Mouse (Mus musculus) v-Abl transformed pro-B cells (cell line): ENCODE results near the gene Plcb1.
"Not testable (repeated sequence)": the region's sequence is repeated elsewhere in the genome, so short reads cannot be mapped to it uniquely, and the experiment has no call there.

Experiments
- in situ Hi-C, 2 experiments: fragments of 400-800 bp; cut with MboI; formaldehyde crosslinking; loops; one replicate each; pipeline ENCODE4 v1.15.1; 2025; ENCODE audit not compliant: unreplicated experiment in 2 of 2

Gene Plcb1

DNA sequence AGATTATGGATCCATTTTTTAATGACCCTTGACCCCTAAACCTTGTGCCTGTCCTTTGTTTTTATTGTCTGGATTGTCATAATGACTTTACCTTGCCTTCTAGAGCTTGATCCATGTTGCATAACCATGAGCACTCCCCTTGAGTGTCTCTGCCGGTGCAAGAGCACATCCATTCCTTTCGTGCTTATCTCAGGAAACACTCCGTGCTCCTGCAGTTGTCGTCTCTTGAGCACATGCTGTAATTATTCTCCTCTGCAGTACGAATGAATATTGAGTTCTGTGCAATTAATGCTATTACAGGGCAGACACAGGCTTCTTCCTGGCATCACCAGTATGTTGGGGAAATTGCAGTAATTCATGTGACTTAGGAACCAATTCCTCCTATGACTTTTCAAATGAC lies 166.2 kb downstream of the Plcb1 start:
- in situ Hi-C loops, result no loop called here

- in situ Hi-C loops, result no loop called here
Observed at GRCm38 (mm10) chr2:134956436-134956835, 170.6 kb downstream of the Plcb1 start.

DNA sequence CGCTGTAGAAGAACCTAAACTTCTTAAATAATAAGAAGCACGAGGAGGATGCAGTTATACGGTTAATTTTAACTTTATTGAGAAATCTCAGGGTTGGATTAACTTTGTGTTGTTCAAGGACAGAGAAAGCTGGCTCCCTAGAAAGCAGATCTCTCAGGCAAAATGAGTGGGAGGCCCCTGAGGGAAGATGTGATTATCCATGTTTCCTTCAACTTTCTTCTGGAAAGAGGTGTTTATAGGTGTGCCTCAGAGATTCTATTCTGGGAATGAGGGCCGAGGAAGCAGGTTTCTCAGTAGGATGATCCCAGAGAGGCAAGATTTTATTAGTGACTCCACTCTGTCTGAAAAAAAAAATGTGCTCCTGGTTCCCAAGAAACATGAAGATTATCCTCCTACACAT lies 180.3 kb downstream of the Plcb1 start:
- in situ Hi-C loops, result no loop called here

DNA sequence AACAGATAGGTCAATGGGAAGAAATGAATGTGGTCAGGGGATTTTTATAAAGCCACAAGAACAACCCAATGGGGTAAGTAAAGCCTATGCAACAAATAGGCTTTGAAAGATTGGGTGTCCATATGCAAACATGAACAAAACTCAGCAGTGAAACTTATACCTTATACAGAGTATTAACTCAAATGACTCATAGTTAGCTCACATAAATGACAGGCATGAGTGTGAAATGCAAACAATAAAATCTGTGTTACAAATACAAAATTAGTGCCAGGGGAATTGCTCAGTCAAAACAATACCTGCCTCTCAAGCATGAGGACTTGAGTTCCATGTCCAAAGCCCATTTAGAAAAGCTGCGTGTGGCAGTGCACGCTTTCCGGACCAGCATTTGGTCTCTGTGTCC lies 182.5 kb downstream of the Plcb1 start:
- in situ Hi-C loops, result no loop called here

- in situ Hi-C loops, result no loop called here
Observed at GRCm38 (mm10) chr2:134972376-134972775, 186.5 kb downstream of the Plcb1 start.

GRCm38 (mm10) chr2:134974711-134975110 lies 188.8 kb downstream of the Plcb1 start:
- in situ Hi-C loops, result no loop called here

GRCm38 (mm10) chr2:134976796-134977330 lies 191.0 kb downstream of the Plcb1 start:
- in situ Hi-C loops, result no loop called here

DNA sequence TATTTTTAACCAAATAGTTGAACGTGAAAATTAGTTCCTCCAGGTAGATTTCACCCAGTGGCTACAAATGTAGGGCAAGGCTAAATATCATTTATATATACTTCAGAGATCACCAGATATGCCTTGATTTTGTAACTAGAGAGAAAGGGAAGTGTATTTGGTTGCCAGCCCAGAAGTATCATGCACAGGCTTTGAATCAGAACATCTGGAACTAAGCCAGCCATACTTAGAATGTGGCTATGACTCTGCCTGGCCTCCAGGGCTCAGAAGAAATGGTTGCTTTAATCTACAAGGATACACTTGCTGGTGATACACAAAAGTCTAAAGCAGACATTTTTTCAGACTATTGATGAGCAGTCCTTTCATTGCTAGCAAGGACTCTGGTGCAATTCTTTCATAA lies 191.8 kb downstream of the Plcb1 start:
- in situ Hi-C loops, result no loop called here

DNA sequence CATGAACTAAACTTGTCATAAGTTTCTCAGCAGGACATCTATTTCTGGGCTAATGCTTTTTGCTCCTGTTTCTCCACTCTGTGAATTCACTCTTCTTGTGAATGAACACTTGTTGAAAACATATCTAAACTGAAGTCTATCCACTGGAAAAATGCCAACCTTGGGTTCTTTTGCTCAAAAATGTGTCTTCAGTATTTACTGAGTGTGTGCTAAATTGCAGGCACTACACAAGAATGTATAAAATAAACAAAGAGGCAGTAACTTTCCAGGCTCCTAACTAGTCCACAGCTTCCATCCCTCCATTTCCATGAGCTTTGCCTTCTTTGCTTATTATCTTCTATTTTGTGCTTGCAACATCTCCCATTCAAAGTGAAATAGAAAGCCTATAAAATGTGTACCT lies 195.5 kb downstream of the Plcb1 start:
- in situ Hi-C loops, result no loop called here

GRCm38 (mm10) chr2:134984884-134985283 lies 199.0 kb downstream of the Plcb1 start:
- in situ Hi-C loops, result no loop called here

GRCm38 (mm10) chr2:134987978-134988377 lies 202.1 kb downstream of the Plcb1 start:
- in situ Hi-C loops, result no loop called here

DNA sequence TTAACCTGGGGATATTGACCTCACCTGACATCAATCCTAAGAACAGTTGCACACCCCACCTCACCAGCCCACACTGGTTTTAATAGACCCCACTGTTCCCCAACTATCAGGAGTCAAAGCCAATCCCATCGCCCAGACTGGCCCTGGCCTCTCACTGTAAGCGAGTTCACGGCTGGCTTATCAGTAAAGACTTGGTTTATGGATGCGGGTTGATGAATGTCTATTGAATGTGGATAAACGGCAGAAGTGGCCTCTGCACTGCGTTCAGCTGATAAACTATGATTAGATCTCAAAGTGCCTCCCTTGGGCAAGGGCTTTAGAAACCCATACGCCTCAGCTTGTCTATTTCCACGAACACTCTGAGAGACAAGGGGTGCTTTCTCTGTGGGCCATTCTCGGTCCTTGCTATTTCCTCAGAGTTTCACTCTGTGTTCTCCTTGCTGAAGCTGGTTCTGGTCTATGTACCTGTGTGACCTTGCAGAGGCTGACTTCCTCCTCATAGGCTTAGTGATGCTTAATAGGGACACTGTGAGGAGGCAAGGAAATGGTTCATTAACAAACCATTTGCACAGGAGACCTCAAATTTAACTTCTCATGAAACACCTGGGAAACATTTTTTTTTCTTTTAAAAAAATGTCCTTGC lies 203.9 kb downstream of the Plcb1 start:
- in situ Hi-C loops, result no loop called here

DNA sequence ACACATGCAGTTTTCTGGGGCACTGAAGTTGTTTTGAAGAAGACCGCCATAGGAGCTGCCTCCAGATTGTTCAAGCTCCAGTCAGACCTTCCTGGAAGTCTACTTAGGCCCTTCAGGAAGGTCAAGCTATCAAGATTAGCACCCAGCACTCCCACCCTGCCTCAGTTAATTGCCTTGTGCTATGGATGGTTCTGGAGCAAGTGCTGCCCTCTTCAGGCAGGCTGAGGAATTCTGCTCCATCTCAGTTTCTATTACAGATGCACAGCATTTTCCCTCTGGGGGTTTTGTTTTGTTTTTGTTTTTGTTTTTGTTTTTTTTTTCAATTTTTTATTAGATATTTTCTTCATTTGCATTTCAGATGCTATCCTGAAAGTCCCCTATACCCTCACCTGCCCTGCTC lies 221.3 kb downstream of the Plcb1 start:
- in situ Hi-C loops, result no loop called here

- in situ Hi-C loops, result not testable (repeated sequence)
Observed at GRCm38 (mm10) chr2:135007885-135008284, 222.0 kb downstream of the Plcb1 start.

GRCm38 (mm10) chr2:135010371-135010770 lies 224.5 kb downstream of the Plcb1 start:
- in situ Hi-C loops, result no loop called here

DNA sequence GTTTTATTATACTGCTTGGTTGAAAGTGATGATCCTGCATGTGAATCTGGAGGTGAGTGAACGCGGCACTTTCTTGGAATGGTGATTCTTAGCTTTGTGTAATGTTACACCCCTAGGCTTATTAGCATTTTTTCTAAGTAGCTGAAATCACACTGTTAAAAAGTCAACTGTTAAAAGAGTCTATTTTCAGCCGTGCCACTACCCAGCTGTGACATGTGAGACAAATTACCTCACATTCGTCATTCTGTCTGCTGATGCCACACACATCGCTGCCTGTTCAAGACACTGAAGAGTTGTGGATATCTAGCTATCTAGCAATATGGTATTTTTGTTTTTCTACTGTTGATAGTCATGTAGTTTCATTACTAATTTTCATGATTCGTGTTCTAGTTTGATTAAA lies 229.6 kb downstream of the Plcb1 start:
- in situ Hi-C loops, result no loop called here

DNA sequence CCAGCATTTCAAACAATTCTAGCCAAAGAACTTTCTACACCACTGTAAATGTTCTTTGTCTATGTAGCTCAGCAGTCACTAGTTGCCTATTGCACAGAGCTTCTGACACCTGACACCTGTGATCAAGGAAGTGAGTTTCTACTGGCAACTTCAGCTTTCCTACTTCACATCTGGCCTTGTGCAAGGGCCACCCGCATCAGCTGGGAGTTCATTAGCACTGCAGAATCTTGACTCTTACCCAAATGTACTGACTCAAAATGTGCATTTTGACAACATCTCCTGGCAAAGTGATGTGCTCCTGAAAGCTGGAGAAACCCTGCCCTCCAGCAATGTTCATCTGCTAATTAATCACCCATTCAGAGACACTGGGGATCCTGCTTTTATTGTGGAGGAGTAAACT lies 232.4 kb downstream of the Plcb1 start:
- in situ Hi-C loops, result no loop called here

GRCm38 (mm10) chr2:135018708-135019107 lies 232.8 kb downstream of the Plcb1 start:
- in situ Hi-C loops, result no loop called here

- in situ Hi-C loops, result no loop called here
Observed at GRCm38 (mm10) chr2:135019588-135019987, 233.7 kb downstream of the Plcb1 start.

- in situ Hi-C loops, result no loop called here
Observed at GRCm38 (mm10) chr2:135029288-135029687, 243.4 kb downstream of the Plcb1 start.

- in situ Hi-C loops, result no loop called here
Observed at GRCm38 (mm10) chr2:135029700-135030099, 243.8 kb downstream of the Plcb1 start.

GRCm38 (mm10) chr2:135035640-135036260 lies 249.9 kb downstream of the Plcb1 start:
- in situ Hi-C loops, result no loop called here
